Mouse (Mus musculus): Measurements from ENCODE around the gene Amfr. TPM values are rescaled to one million over a fixed set of nuclear protein-coding genes. Genes with fewer than 3 reads are reported as not detected.

The Amfr gene
- polyA plus RNA-seq, 1 experiment from 2014 or later, result 42.6 TPM

DNA sequence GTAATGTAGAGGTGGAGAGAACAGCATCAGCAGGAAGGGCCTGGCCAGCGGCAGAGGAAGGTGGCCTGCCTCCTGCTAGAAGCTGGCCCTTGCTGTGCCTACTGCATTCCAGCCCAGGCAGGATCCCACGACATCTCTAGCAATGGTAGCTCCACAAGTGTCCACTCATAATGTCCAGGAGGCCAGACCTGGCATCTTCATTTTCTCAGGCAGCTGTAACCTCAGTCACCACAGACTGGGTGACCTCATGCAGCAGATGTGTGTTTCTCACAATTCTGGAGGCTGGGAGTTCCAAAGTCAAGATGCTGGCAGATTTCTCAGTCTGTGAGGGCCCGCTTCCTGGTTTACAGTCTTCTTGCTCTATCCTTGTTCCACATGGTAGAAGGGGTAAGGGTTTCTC is 74.4 kb downstream of the Amfr start:
- no peak overlapping the region for H3K9ac ChIP-seq (ENCODE audit: low read length)
- ATAC-seq (ENCODE audit: low FRiP score, low TSS enrichment) (no peak), DNase-seq (ENCODE audit: low spot score) (no peak)
- no peaks in the 10 kb centered on the region for H3K9me3 ChIP-seq (ENCODE audit: control insufficient read depth, low read length)
- H3K4me1 ChIP-seq (replicated peaks; ENCODE audit: control insufficient read depth, insufficient read depth), result no peaks in the 10 kb centered on the region
- H3K4me2 ChIP-seq (replicated peaks; ENCODE audit: low read depth), result no peak overlapping the region
- no peak overlapping the region for H3K4me3 ChIP-seq (ENCODE audit: low read depth, low read length)
- TF ChIP-seq EP300 (optimal IDR thresholded peaks at IDR 0.05), result no peak
- TF ChIP-seq CTCF (IDR thresholded peaks at IDR 0.05; ENCODE audit: low read depth), result no peak
- H3K27ac ChIP-seq (replicated peaks), result no peak overlapping the region
- no peaks in the 10 kb centered on the region for H3K36me3 ChIP-seq (ENCODE audit: control insufficient read depth, insufficient read depth, low read length)
- 86% methylated on average over 3 of the region's 3 CpGs for WGBS
- no peaks in the 10 kb centered on the region for H3K27me3 ChIP-seq (ENCODE audit: control insufficient read depth, insufficient read depth, low read length)

DNA sequence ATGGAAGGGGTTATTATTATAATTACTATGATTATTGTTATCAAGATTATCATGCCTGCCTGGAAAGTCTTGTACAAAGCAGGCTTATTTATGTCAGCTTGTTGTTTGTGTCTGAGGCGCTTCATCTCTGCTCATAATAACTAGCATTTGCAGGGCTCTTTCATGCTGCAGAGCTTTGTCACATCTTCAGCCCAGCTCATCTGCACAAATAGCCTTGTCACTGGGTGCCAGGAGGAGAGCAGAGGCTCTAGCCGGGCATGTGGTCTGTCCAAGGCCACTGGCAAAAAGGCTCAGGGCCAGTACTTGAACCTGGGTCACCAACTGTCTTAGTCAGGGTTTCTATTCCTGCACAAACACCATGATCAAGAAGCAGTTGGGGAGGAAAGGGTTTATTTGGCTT is 79.4 kb downstream of the Amfr start:
- Histone ChIP-seq H3K27me3 (ENCODE audit: control insufficient read depth, insufficient read depth, low read length) (no peaks in the 10 kb centered on the region), H3K9ac (ENCODE audit: low read length) (no peak overlapping the region), H3K36me3 (ENCODE audit: control insufficient read depth, insufficient read depth, low read length) (no peaks in the 10 kb centered on the region), H3K4me2 (replicated peaks; ENCODE audit: low read depth) (no peak overlapping the region), H3K4me1 (replicated peaks; ENCODE audit: control insufficient read depth, insufficient read depth) (no peaks in the 10 kb centered on the region), H3K9me3 (ENCODE audit: control insufficient read depth, low read length) (no peaks in the 10 kb centered on the region), H3K27ac (replicated peaks) (no peak overlapping the region), H3K4me3 (ENCODE audit: low read depth, low read length) (no peak overlapping the region)
- no peak for DNase-seq (ENCODE audit: low spot score)
- 78% methylated on average over 2 of the region's 2 CpGs for WGBS
- no peak for TF ChIP-seq EP300 (optimal IDR thresholded peaks at IDR 0.05)
- no peak for TF ChIP-seq CTCF (IDR thresholded peaks at IDR 0.05; ENCODE audit: low read depth)
- ATAC-seq (ENCODE audit: low FRiP score, low TSS enrichment), result no peak

DNA sequence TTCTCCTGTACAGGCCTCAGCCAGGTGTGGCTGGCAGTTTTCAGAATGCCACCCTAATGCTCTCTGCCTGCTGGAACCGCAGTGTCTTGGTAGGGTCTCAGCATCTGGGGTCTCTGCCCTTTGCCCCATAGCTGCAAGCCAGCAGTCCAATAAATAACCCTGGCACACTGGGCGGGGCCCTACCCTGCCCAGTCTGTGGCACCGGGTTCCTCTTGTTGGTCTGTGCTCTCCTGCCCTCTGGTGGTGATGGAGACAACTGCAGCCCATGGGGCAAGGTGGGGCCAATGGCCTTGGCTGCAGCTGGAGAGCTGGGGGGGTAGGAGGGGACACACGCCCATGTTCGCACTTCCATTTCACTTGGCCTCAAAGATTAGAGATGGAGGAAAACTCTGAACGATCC is 79.8 kb downstream of the Amfr start:
- Histone ChIP-seq H3K9ac (ENCODE audit: low read length) (no peak overlapping the region), H3K4me2 (replicated peaks; ENCODE audit: low read depth) (no peak overlapping the region), H3K27ac (replicated peaks) (no peak overlapping the region), H3K4me3 (ENCODE audit: low read depth, low read length) (no peak overlapping the region), H3K4me1 (replicated peaks; ENCODE audit: control insufficient read depth, insufficient read depth) (no peaks in the 10 kb centered on the region), H3K27me3 (ENCODE audit: control insufficient read depth, insufficient read depth, low read length) (no peaks in the 10 kb centered on the region), H3K36me3 (ENCODE audit: control insufficient read depth, insufficient read depth, low read length) (no peaks in the 10 kb centered on the region), H3K9me3 (ENCODE audit: control insufficient read depth, low read length) (no peaks in the 10 kb centered on the region)
- TF ChIP-seq CTCF (IDR thresholded peaks at IDR 0.05; ENCODE audit: low read depth), result peak; percentile 98
- TF ChIP-seq EP300 (optimal IDR thresholded peaks at IDR 0.05), result no peak
- peak; percentile 40 for ATAC-seq (ENCODE audit: low FRiP score, low TSS enrichment)
- WGBS, result 26% methylated on average over 6 of the region's 6 CpGs
- peak; percentile 85 for DNase-seq (ENCODE audit: low spot score)

DNA sequence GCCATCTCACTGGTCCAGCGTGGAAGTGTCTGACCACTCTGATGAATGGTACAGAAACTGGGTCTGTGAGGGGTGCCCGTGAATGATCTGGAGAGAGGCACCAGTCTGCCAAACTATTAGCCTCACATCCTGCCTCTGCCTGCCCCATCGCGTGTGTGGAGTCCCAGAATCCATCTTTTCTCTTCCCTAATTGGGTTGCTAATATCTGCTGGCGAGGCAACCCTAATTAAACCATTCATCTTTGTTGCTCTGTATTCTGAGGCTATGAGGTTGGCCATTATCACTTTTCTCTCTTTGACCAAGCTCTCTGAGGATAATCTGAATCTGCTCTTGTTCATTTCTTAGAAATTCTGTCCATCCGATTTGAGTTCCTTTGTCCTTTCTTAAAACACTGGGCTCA is 81.3 kb downstream of the Amfr start:
- ATAC-seq (ENCODE audit: low FRiP score, low TSS enrichment) (no peak), DNase-seq (ENCODE audit: low spot score) (no peak)
- no peaks in the 10 kb centered on the region for H3K27me3 ChIP-seq (ENCODE audit: control insufficient read depth, insufficient read depth, low read length)
- no peak overlapping the region for H3K4me2 ChIP-seq (replicated peaks; ENCODE audit: low read depth)
- no peaks in the 10 kb centered on the region for H3K9me3 ChIP-seq (ENCODE audit: control insufficient read depth, low read length)
- 90% methylated on average over 6 of the region's 6 CpGs for WGBS
- no peak overlapping the region for H3K4me3 ChIP-seq (ENCODE audit: low read depth, low read length)
- TF ChIP-seq CTCF (IDR thresholded peaks at IDR 0.05; ENCODE audit: low read depth) (no peak), EP300 (optimal IDR thresholded peaks at IDR 0.05) (no peak)
- no peaks in the 10 kb centered on the region for H3K4me1 ChIP-seq (replicated peaks; ENCODE audit: control insufficient read depth, insufficient read depth)
- no peak overlapping the region for H3K27ac ChIP-seq (replicated peaks)
- H3K9ac ChIP-seq (ENCODE audit: low read length), result no peak overlapping the region
- H3K36me3 ChIP-seq (ENCODE audit: control insufficient read depth, insufficient read depth, low read length), result no peaks in the 10 kb centered on the region

DNA sequence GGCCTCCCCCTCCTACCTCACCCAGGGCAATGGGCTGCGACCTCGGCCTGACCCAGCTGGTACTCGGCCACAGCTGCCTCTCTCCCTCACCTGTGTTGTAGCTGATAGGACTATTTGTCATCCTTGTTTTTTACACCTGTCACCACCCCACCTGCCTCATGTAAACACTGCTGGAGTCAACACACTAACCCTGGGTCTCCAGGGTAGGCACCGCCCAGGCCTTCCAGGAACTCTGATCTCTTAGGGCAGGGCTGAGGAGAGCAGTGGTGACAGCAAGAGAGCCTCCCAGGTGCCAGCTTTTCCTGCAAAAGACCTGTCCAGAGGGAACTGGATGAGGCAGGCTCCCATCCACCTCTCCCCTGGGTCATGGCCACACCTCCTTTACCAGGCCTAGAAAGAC is 83.4 kb downstream of the Amfr start:
- WGBS, result 56% methylated on average over 4 of the region's 4 CpGs
- ATAC-seq (ENCODE audit: low FRiP score, low TSS enrichment), result peak; percentile 95

DNA sequence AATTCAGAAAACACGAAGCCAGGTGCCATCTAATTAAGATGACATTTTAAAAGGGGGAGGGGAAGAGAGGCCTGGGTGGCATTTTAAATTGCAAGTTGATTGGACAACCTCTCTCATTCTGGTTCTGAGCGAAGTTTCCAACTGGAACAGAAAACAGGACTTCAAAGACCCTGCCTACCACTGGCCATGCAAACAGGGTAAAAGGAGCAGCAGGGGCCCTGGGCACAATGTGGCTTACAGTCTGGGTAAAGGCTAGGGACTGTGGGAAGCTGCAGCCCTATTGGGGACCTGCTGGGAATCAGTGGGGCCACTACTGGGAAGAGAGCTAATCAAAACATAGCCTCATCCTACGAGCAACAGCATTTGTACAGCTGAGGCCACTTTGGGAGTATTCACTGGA is 87.1 kb downstream of the Amfr start:
- TF ChIP-seq EP300 (optimal IDR thresholded peaks at IDR 0.05) (no peak), CTCF (IDR thresholded peaks at IDR 0.05; ENCODE audit: low read depth) (no peak)
- Histone ChIP-seq H3K4me1 (replicated peaks; ENCODE audit: control insufficient read depth, insufficient read depth) (no peaks in the 10 kb centered on the region), H3K27ac (replicated peaks) (no peak overlapping the region), H3K9ac (ENCODE audit: low read length) (no peak overlapping the region), H3K9me3 (ENCODE audit: control insufficient read depth, low read length) (no peaks in the 10 kb centered on the region), H3K27me3 (ENCODE audit: control insufficient read depth, insufficient read depth, low read length) (no peaks in the 10 kb centered on the region), H3K4me2 (replicated peaks; ENCODE audit: low read depth) (no peak overlapping the region), H3K4me3 (ENCODE audit: low read depth, low read length) (no peak overlapping the region), H3K36me3 (ENCODE audit: control insufficient read depth, insufficient read depth, low read length) (no peaks in the 10 kb centered on the region)
- 64% methylated on average over 3 of the region's 3 CpGs for WGBS
- DNase-seq (ENCODE audit: low spot score), result no peak
- no peak for ATAC-seq (ENCODE audit: low FRiP score, low TSS enrichment)

More for the DNA sequence above, 83.4 kb downstream of the Amfr start:
- no peaks in the 10 kb centered on the region for H3K4me1 ChIP-seq (replicated peaks; ENCODE audit: control insufficient read depth, insufficient read depth)
- TF ChIP-seq EP300 (optimal IDR thresholded peaks at IDR 0.05) (no peak), CTCF (IDR thresholded peaks at IDR 0.05; ENCODE audit: low read depth) (no peak)
- H3K4me2 ChIP-seq (replicated peaks; ENCODE audit: low read depth), result no peak overlapping the region
- peak; percentile 71 for DNase-seq (ENCODE audit: low spot score)
- H3K4me3 ChIP-seq (ENCODE audit: low read depth, low read length), result no peak overlapping the region
- no peaks in the 10 kb centered on the region for H3K27me3 ChIP-seq (ENCODE audit: control insufficient read depth, insufficient read depth, low read length)
- peak overlapping the region; percentile 30; the same call in 1 of the 2 replicates for H3K27ac ChIP-seq (replicated peaks)
- H3K9me3 ChIP-seq (ENCODE audit: control insufficient read depth, low read length), result no peaks in the 10 kb centered on the region
- H3K9ac ChIP-seq (ENCODE audit: low read length), result no peak overlapping the region
- no peaks in the 10 kb centered on the region for H3K36me3 ChIP-seq (ENCODE audit: control insufficient read depth, insufficient read depth, low read length)

Measured in stomach, postnatal 0 days (tissue).